Mouse (Mus musculus) intestine, embryonic 16.5 days (tissue): ENCODE measurements at regions not wholly inside any gene's neighbourhood (a gene's known extent, or its start where the extent isn't known, plus 50 kb on each side); places are given as distances from the start of the nearest gene placed in this dataset.

Experiments
- ATAC-seq: fragments of 200-750 bp; cut with Nextera tagmentation; 2 replicates; pipeline ENCODE4 v1.8.0; 2017; ENCODE audit warnings: moderate TSS enrichment, moderate library complexity
- H3K27ac ChIP-seq: fragments of 300-500 bp; sonication (generic); 2 replicates; pipeline ENCODE4 v1.5.1; 2014; ENCODE audit warnings: mild to moderate bottlenecking, low read length
- H3K27me3 ChIP-seq: fragments of 300-500 bp; sonication (generic); replicated peaks from 2 replicates; pipeline ENCODE4 v1.6.1; 2014; ENCODE audit warnings: low read length, control low read depth, mixed read lengths; ENCODE audit not compliant: control insufficient read depth, insufficient read depth
- H3K36me3 ChIP-seq: fragments of 300-500 bp; sonication (generic); 2 replicates; pipeline ENCODE4 v1.6.1; 2014; ENCODE audit warnings: low read length, control low read depth; ENCODE audit not compliant: control insufficient read depth, insufficient read depth
- H3K4me1 ChIP-seq: fragments of 300-500 bp; sonication (generic); 2 replicates; pipeline ENCODE4 v1.6.1; 2014; ENCODE audit warnings: low read length, control low read depth, mixed read lengths; ENCODE audit not compliant: control insufficient read depth, insufficient read depth
- H3K4me2 ChIP-seq: fragments of 300-500 bp; sonication (generic); 2 replicates; pipeline ENCODE4 v1.6.1; 2014; ENCODE audit warnings: low read depth, low read length, control low read depth
- H3K4me3 ChIP-seq: fragments of 300-500 bp; sonication (generic); 2 replicates; pipeline ENCODE4 v1.5.1; 2014; ENCODE audit warnings: mild to moderate bottlenecking, low read length
- H3K9ac ChIP-seq: fragments of 300-500 bp; sonication (generic); 2 replicates; pipeline ENCODE4 v1.6.1; 2014; ENCODE audit warnings: low read depth, low read length
- H3K9me3 ChIP-seq: fragments of 300-500 bp; sonication (generic); 2 replicates; pipeline ENCODE4 v1.6.1; 2016; ENCODE audit warnings: low read length, control low read depth; ENCODE audit not compliant: control insufficient read depth
- WGBS: fragments of 180-500 bp; shearing (Covaris S2); extraction: QIAGEN DNeasy Blood & Tissue Kit; methylation state at CpG from one replicate; pipeline ENCODE4 v1.1.7; 2014; 5-methylcytosine and 5-hydroxymethylcytosine counted together

GRCm38 (mm10) chr9:49973974-49974495 lies 175.3 kb upstream of the Ncam1 start:
- no peak overlapping the region for H3K9ac ChIP-seq
- no peak overlapping the region for H3K4me3 ChIP-seq
- no peak overlapping the region for H3K27ac ChIP-seq
- H3K4me2 ChIP-seq = no peak overlapping the region
- H3K27me3 ChIP-seq = no peaks in the 10 kb centered on the region
- no peaks in the 10 kb centered on the region for H3K36me3 ChIP-seq
- H3K9me3 ChIP-seq = no peaks in the 10 kb centered on the region
- WGBS = 76% methylated on average over 5 of the region's 5 CpGs
- ATAC-seq = no peak
- H3K4me1 ChIP-seq = peaks cover 15% of the 10 kb centered on the region

- Histone ChIP-seq H3K36me3 (no peaks in the 10 kb centered on the region), H3K4me1 (no peaks in the 10 kb centered on the region), H3K27ac (no peak overlapping the region), H3K27me3 (no peaks in the 10 kb centered on the region), H3K9ac (no peak overlapping the region), H3K4me2 (no peak overlapping the region), H3K9me3 (no peaks in the 10 kb centered on the region), H3K4me3 (no peak overlapping the region)
- WGBS = 76% methylated on average over 6 of the region's 6 CpGs
- ATAC-seq = no peak
Measured at GRCm38 (mm10) chr9:49969429-49969828, 170.7 kb upstream of the Ncam1 start.

GRCm38 (mm10) chr9:49964666-49965065 lies 165.9 kb upstream of the Ncam1 start:
- no peak for ATAC-seq
- Histone ChIP-seq H3K36me3 (no peaks in the 10 kb centered on the region), H3K4me1 (no peaks in the 10 kb centered on the region), H3K27me3 (no peaks in the 10 kb centered on the region), H3K9ac (no peak overlapping the region), H3K4me3 (no peak overlapping the region), H3K27ac (no peak overlapping the region), H3K9me3 (no peaks in the 10 kb centered on the region), H3K4me2 (no peak overlapping the region)
- 75% methylated on average over 4 of the region's 4 CpGs for WGBS

- Histone ChIP-seq H3K9me3 (no peaks in the 10 kb centered on the region), H3K4me2 (no peak overlapping the region), H3K27ac (no peak overlapping the region), H3K4me1 (no peaks in the 10 kb centered on the region), H3K36me3 (no peaks in the 10 kb centered on the region), H3K4me3 (no peak overlapping the region), H3K9ac (no peak overlapping the region), H3K27me3 (no peaks in the 10 kb centered on the region)
- no peak for ATAC-seq
- WGBS = 59% methylated on average over 8 of the region's 8 CpGs
Measured at GRCm38 (mm10) chr9:49962561-49963071, 163.9 kb upstream of the Ncam1 start.

GRCm38 (mm10) chr9:49961965-49962364 lies 163.2 kb upstream of the Ncam1 start:
- ATAC-seq = no peak
- no peak overlapping the region for H3K27ac ChIP-seq
- 33% methylated on average over 3 of the region's 3 CpGs for WGBS

GRCm38 (mm10) chr9:49961329-49961728 lies 162.6 kb upstream of the Ncam1 start:
- Histone ChIP-seq H3K27me3 (no peaks in the 10 kb centered on the region), H3K4me2 (no peak overlapping the region), H3K36me3 (no peaks in the 10 kb centered on the region), H3K27ac (no peak overlapping the region), H3K9ac (no peak overlapping the region), H3K4me3 (no peak overlapping the region), H3K4me1 (no peaks in the 10 kb centered on the region), H3K9me3 (no peaks in the 10 kb centered on the region)
- ATAC-seq = no peak
- 71% methylated on average over 5 of the region's 5 CpGs for WGBS

More at GRCm38 (mm10) chr9:49961965-49962364, 163.2 kb upstream of the Ncam1 start:
- Histone ChIP-seq H3K4me1 (no peaks in the 10 kb centered on the region), H3K36me3 (no peaks in the 10 kb centered on the region), H3K27me3 (no peaks in the 10 kb centered on the region), H3K9ac (no peak overlapping the region), H3K4me3 (no peak overlapping the region), H3K9me3 (no peaks in the 10 kb centered on the region), H3K4me2 (no peak overlapping the region)

- ATAC-seq = peak; percentile 63
- no peaks in the 10 kb centered on the region for H3K9me3 ChIP-seq
- no peak overlapping the region for H3K9ac ChIP-seq
- H3K27ac ChIP-seq = peak overlapping the region; percentile 19; the same call in 1 of the 2 replicates
- H3K4me2 ChIP-seq = no peak overlapping the region
- H3K27me3 ChIP-seq = no peaks in the 10 kb centered on the region
- 39% methylated on average over 10 of the region's 10 CpGs for WGBS
- H3K4me3 ChIP-seq = no peak overlapping the region
- H3K4me1 ChIP-seq = no peaks in the 10 kb centered on the region
- no peaks in the 10 kb centered on the region for H3K36me3 ChIP-seq
Measured at GRCm38 (mm10) chr9:49959987-49960386, 161.3 kb upstream of the Ncam1 start.

GRCm38 (mm10) chr9:49958890-49959289 lies 160.2 kb upstream of the Ncam1 start:
- Histone ChIP-seq H3K9ac (no peak overlapping the region), H3K36me3 (no peaks in the 10 kb centered on the region), H3K4me2 (no peak overlapping the region), H3K27ac (no peak overlapping the region), H3K4me1 (no peaks in the 10 kb centered on the region), H3K9me3 (no peaks in the 10 kb centered on the region), H3K4me3 (no peak overlapping the region), H3K27me3 (no peaks in the 10 kb centered on the region)
- WGBS = 58% methylated on average over 3 of the region's 3 CpGs
- ATAC-seq = no peak

GRCm38 (mm10) chr9:49954601-49955000 lies 155.9 kb upstream of the Ncam1 start:
- Histone ChIP-seq H3K4me1 (no peaks in the 10 kb centered on the region), H3K4me3 (no peak overlapping the region), H3K4me2 (no peak overlapping the region), H3K9me3 (no peaks in the 10 kb centered on the region), H3K27ac (no peak overlapping the region), H3K27me3 (no peaks in the 10 kb centered on the region), H3K9ac (no peak overlapping the region), H3K36me3 (no peaks in the 10 kb centered on the region)
- no peak for ATAC-seq
- WGBS = 46% methylated on average over 3 of the region's 3 CpGs

GRCm38 (mm10) chr9:49950321-49950720 lies 151.6 kb upstream of the Ncam1 start:
- no peaks in the 10 kb centered on the region for H3K27me3 ChIP-seq
- H3K27ac ChIP-seq = no peak overlapping the region
- no peak overlapping the region for H3K9ac ChIP-seq
- no peaks in the 10 kb centered on the region for H3K4me1 ChIP-seq
- H3K36me3 ChIP-seq = no peaks in the 10 kb centered on the region
- no peaks in the 10 kb centered on the region for H3K9me3 ChIP-seq
- no peak overlapping the region for H3K4me2 ChIP-seq
- H3K4me3 ChIP-seq = no peak overlapping the region
- no peak for ATAC-seq
- 70% methylated on average over 5 of the region's 5 CpGs for WGBS
